ENCODE assay signal across 9 mouse cellular contexts in genomic region chr10:81304597-81305238, GRCm38 (mm10). TPM values are rescaled to one million over a fixed set of nuclear protein-coding genes. Genes with fewer than 3 reads are reported as not detected.
A peak's percentile ranks its signal among the peaks of the same experiment; 100 is the strongest.
DNase-seq lines count a peak whose midpoint lies in the region; ATAC-seq and TF ChIP-seq lines count a peak whose summit lies in the region.
"Had no signal": no experiment of that assay in that cellular context is flagged by ENCODE, and none has a peak within 500 bp of the region (broad histone marks: within the 10 kb centered on the region; RNA-seq: fewer than 3 reads in every experiment).

No protein-coding gene starts in this region.

- H3K36me3 ChIP-seq in forebrain, embryonic 13.5 days (ENCODE audit: poor library complexity, severe bottlenecking): peaks cover 43% of the 10 kb centered on the region
- peaks cover 25% of the 10 kb centered on the region for H3K36me3 ChIP-seq in forebrain, embryonic 16.5 days (ENCODE audit: control insufficient read depth, insufficient read depth)
- peaks cover 47% of the 10 kb centered on the region for H3K36me3 ChIP-seq in liver, embryonic 13.5 days

- 27% methylated on average over 7 of the region's 9 CpGs for WGBS in forebrain, embryonic 13.5 days
- 29% methylated on average over 8 of the region's 9 CpGs for WGBS in forebrain, embryonic 16.5 days
- 25% methylated on average over 8 of the region's 9 CpGs for whole genome bisulfite sequencing in liver, embryonic 13.5 days (ENCODE audit: insufficient replicate concordance)

- peak; percentile 89 for TF ChIP-seq CTCF in embryonic fibroblast, embryonic 13.5 days (IDR thresholded peaks at IDR 0.05; ENCODE audit: borderline replicate concordance, insufficient read depth, low read length)

- H3K4me2 ChIP-seq in forebrain, embryonic 13.5 days: no peak overlapping the region
- no peak overlapping the region for H3K4me2 ChIP-seq in forebrain, embryonic 16.5 days (ENCODE audit: low read length)
- H3K4me2 ChIP-seq in liver, embryonic 13.5 days: no peak overlapping the region; the same call in 1 of the 2 replicates
- H3K4me2 ChIP-seq: hindbrain, embryonic 15.5 days had no signal

- ATAC-seq in forebrain, embryonic 13.5 days: 0 out of 2 replicates have a peak, but pooled peaks have one; percentile 41
- ATAC-seq in forebrain, embryonic 16.5 days: no peak; the same call in 1 of the 2 replicates
- ATAC-seq in liver, embryonic 13.5 days (ENCODE audit: low read depth): peak; percentile 34

- peak; percentile 53 for DNase-seq in 3134 (ENCODE audit: extremely low read depth, insufficient read length, low spot score)
- DNase-seq in adipocyte (ENCODE audit: low spot score): peak; percentile 41
- DNase-seq in liver, embryonic 13.5 days: peak; percentile 60
- peak; percentile 72 for DNase-seq in retina, embryonic 14.5 days (ENCODE audit: low spot score)
- no peak for DNase-seq in urinary bladder, postnatal 36 days (ENCODE audit: low spot score in 2 of 2)

- H3K9me3 ChIP-seq in forebrain, embryonic 13.5 days (replicated peaks): no peaks in the 10 kb centered on the region
- H3K9me3 ChIP-seq in forebrain, embryonic 16.5 days (ENCODE audit: control insufficient read depth, low read length): no peaks in the 10 kb centered on the region
- H3K9me3 ChIP-seq in liver, embryonic 13.5 days (replicated peaks): no peaks in the 10 kb centered on the region
- H3K9me3 ChIP-seq: hindbrain, embryonic 15.5 days had no signal

- H3K27ac ChIP-seq in forebrain, embryonic 13.5 days: no peak overlapping the region
- H3K27ac ChIP-seq in forebrain, embryonic 16.5 days (ENCODE audit: low read length): no peak overlapping the region
- no peak overlapping the region for H3K27ac ChIP-seq in embryonic fibroblast, embryonic 13.5 days (ENCODE audit: insufficient read depth, low read length)
- peak overlapping the region; percentile 27; the same call in 1 of the 2 replicates for H3K27ac ChIP-seq in liver, embryonic 13.5 days
- H3K27ac ChIP-seq: hindbrain, embryonic 15.5 days had no signal

- H3K9ac ChIP-seq in forebrain, embryonic 13.5 days: no peak overlapping the region
- no peak overlapping the region for H3K9ac ChIP-seq in forebrain, embryonic 16.5 days (replicated peaks; ENCODE audit: low read depth, low read length)
- peak overlapping the region; percentile 22; the same call in 1 of the 2 replicates for H3K9ac ChIP-seq in liver, embryonic 13.5 days
- H3K9ac ChIP-seq: hindbrain, embryonic 15.5 days had no signal

- H3K27me3 ChIP-seq in forebrain, embryonic 13.5 days: no peaks in the 10 kb centered on the region
- H3K27me3 ChIP-seq in forebrain, embryonic 16.5 days (replicated peaks; ENCODE audit: control insufficient read depth, insufficient read depth, low read length): no peaks in the 10 kb centered on the region
- no peaks in the 10 kb centered on the region for H3K27me3 ChIP-seq in liver, embryonic 13.5 days
- H3K27me3 ChIP-seq: hindbrain, embryonic 15.5 days had no signal

- no peak for TF ChIP-seq POLR2A in embryonic fibroblast, embryonic 13.5 days (IDR thresholded peaks at IDR 0.05; ENCODE audit: low read depth, low read length)

- H3K4me3 ChIP-seq in forebrain, embryonic 13.5 days: no peak overlapping the region
- H3K4me3 ChIP-seq in forebrain, embryonic 16.5 days (replicated peaks; ENCODE audit: low read length): no peak overlapping the region
- H3K4me3 ChIP-seq in embryonic fibroblast, embryonic 13.5 days (ENCODE audit: insufficient read depth, low read length): no peak overlapping the region
- H3K4me3 ChIP-seq in liver, embryonic 13.5 days (replicated peaks): no peak overlapping the region
- H3K4me3 ChIP-seq: hindbrain, embryonic 15.5 days had no signal

- H3K4me1 ChIP-seq in forebrain, embryonic 13.5 days: peaks cover 16% of the 10 kb centered on the region
- H3K4me1 ChIP-seq in forebrain, embryonic 16.5 days (replicated peaks; ENCODE audit: control insufficient read depth, insufficient read depth, low read length): peaks cover 14% of the 10 kb centered on the region
- H3K4me1 ChIP-seq in embryonic fibroblast, embryonic 13.5 days (ENCODE audit: control insufficient read depth, insufficient read depth, low read length): peaks cover 3% of the 10 kb centered on the region; the same call in 1 of the 2 replicates
- H3K4me1 ChIP-seq in liver, embryonic 13.5 days (replicated peaks): peaks cover 56% of the 10 kb centered on the region

RNA-seq across cellular contexts. Expression of gene Pip5k1c, which starts 12.0 kb away (rescaled TPM):
- polyA plus RNA-seq in forebrain, embryonic 13.5 days (2015; fragmentation: Nextera tagmentation; extraction: Ambion mirVana): 73.1 and 87.2 TPM in 2 replicates
- 138 and 143 TPM in 2 replicates for polyA plus RNA-seq in forebrain, embryonic 16.5 days (2015; fragmentation: Nextera tagmentation; extraction: Ambion mirVana)
- 40.1 and 43.0 TPM in 2 replicates for polyA plus RNA-seq in embryonic fibroblast, embryonic 13.5 days (2011; ENCODE audit: insufficient read length, low read depth, missing spikeins)
- polyA plus RNA-seq in liver, embryonic 13.5 days (2015; fragmentation: Nextera tagmentation; extraction: Ambion mirVana): 13.2 and 16.7 TPM in 2 replicates

RNA-seq across cellular contexts. Expression of gene Tjp3, which starts 13.3 kb away (rescaled TPM):
- polyA plus RNA-seq in forebrain, embryonic 13.5 days (2015; fragmentation: Nextera tagmentation; extraction: Ambion mirVana): 6.2 and 7.1 TPM in 2 replicates
- polyA plus RNA-seq in forebrain, embryonic 16.5 days (2015; fragmentation: Nextera tagmentation; extraction: Ambion mirVana): 7.3 and 8.3 TPM in 2 replicates
- polyA plus RNA-seq in embryonic fibroblast, embryonic 13.5 days (2011; ENCODE audit: insufficient read length, low read depth, missing spikeins): not detected in 2 replicates
- polyA plus RNA-seq in liver, embryonic 13.5 days (2015; fragmentation: Nextera tagmentation; extraction: Ambion mirVana): 0.35 and 0.43 TPM in 2 replicates

RNA-seq across cellular contexts. Expression of gene Cactin, which starts 16.2 kb away (rescaled TPM):
- polyA plus RNA-seq in forebrain, embryonic 13.5 days (2015; fragmentation: Nextera tagmentation; extraction: Ambion mirVana): 39.9 and 42.0 TPM in 2 replicates
- polyA plus RNA-seq in forebrain, embryonic 16.5 days (2015; fragmentation: Nextera tagmentation; extraction: Ambion mirVana): 36.8 and 38.3 TPM in 2 replicates
- 20.0 and 20.1 TPM in 2 replicates for polyA plus RNA-seq in embryonic fibroblast, embryonic 13.5 days (2011; ENCODE audit: insufficient read length, low read depth, missing spikeins)
- 29.5 and 33.0 TPM in 2 replicates for polyA plus RNA-seq in liver, embryonic 13.5 days (2015; fragmentation: Nextera tagmentation; extraction: Ambion mirVana)

RNA-seq across cellular contexts. Expression of gene Tbxa2r, which starts 23.8 kb away (rescaled TPM):
- polyA plus RNA-seq in forebrain, embryonic 13.5 days (2015; fragmentation: Nextera tagmentation; extraction: Ambion mirVana): 2.6 and 3.8 TPM in 2 replicates
- polyA plus RNA-seq in forebrain, embryonic 16.5 days (2015; fragmentation: Nextera tagmentation; extraction: Ambion mirVana): 3.6 and 4.9 TPM in 2 replicates
- 5.7 and 7.4 TPM in 2 replicates for polyA plus RNA-seq in embryonic fibroblast, embryonic 13.5 days (2011; ENCODE audit: insufficient read length, low read depth, missing spikeins)
- 5.2 and 5.3 TPM in 2 replicates for polyA plus RNA-seq in liver, embryonic 13.5 days (2015; fragmentation: Nextera tagmentation; extraction: Ambion mirVana)

RNA-seq across cellular contexts. Expression of gene Apba3, which starts 38.0 kb away (rescaled TPM):
- polyA plus RNA-seq in forebrain, embryonic 13.5 days (2015; fragmentation: Nextera tagmentation; extraction: Ambion mirVana): 28.6 and 32.3 TPM in 2 replicates
- 39.1 and 41.6 TPM in 2 replicates for polyA plus RNA-seq in forebrain, embryonic 16.5 days (2015; fragmentation: Nextera tagmentation; extraction: Ambion mirVana)
- polyA plus RNA-seq in embryonic fibroblast, embryonic 13.5 days (2011; ENCODE audit: insufficient read length, low read depth, missing spikeins): 43.2 and 44.8 TPM in 2 replicates
- polyA plus RNA-seq in liver, embryonic 13.5 days (2015; fragmentation: Nextera tagmentation; extraction: Ambion mirVana): 24.5 and 26.7 TPM in 2 replicates

Comparison
In these comparisons a context has a peak if more than half of its experiments do, and no peak if none do; other contexts are left out.
1. DNase-seq: peak in 3134 (single experiment), adipocyte (single experiment), liver, embryonic 13.5 days (single experiment) and retina, embryonic 14.5 days (single experiment); none in urinary bladder, postnatal 36 days (0 of 2).